Mouse (Mus musculus): ENCODE data around the gene Tppp3. TPM values are rescaled to one million over a fixed set of nuclear protein-coding genes. Genes with fewer than 3 reads are reported as not detected.

Tppp3 gene
- polyA plus RNA-seq, 1 experiment, result 14.4 TPM

GRCm38 (mm10) chr8:105446127-105446552 lies 25.2 kb downstream of the Tppp3 start:
- Histone ChIP-seq H3K27me3 (ENCODE audit: control insufficient read depth, insufficient read depth, low read length, poor library complexity, severe bottlenecking) (no peaks in the 10 kb centered on the region), H3K9ac (ENCODE audit: low read depth, poor library complexity, severe bottlenecking) (no peak overlapping the region), H3K4me3 (ENCODE audit: low read depth, low read length) (no peak overlapping the region), H3K27ac (ENCODE audit: insufficient read depth, low read length) (no peak overlapping the region), H3K9me3 (replicated peaks; ENCODE audit: control insufficient read depth, insufficient read depth, low read length, poor library complexity, severe bottlenecking) (no peaks in the 10 kb centered on the region), H3K4me1 (ENCODE audit: control insufficient read depth, insufficient read depth, low read length) (no peaks in the 10 kb centered on the region), H3K36me3 (ENCODE audit: control insufficient read depth, insufficient read depth, low read length, poor library complexity, severe bottlenecking) (no peaks in the 10 kb centered on the region)
- TF ChIP-seq CTCF (IDR thresholded peaks at IDR 0.05; ENCODE audit: low read depth, low read length), result no peak
- no peak for TF ChIP-seq EP300 (IDR thresholded peaks at IDR 0.05; ENCODE audit: insufficient read depth, low read depth, low read length)
- no peak for TF ChIP-seq POLR2A (IDR thresholded peaks at IDR 0.05; ENCODE audit: insufficient read depth, low read length)

- Histone ChIP-seq H3K27me3 (ENCODE audit: control insufficient read depth, insufficient read depth, low read length, poor library complexity, severe bottlenecking) (no peaks in the 10 kb centered on the region), H3K9me3 (replicated peaks; ENCODE audit: control insufficient read depth, insufficient read depth, low read length, poor library complexity, severe bottlenecking) (no peaks in the 10 kb centered on the region), H3K4me1 (ENCODE audit: control insufficient read depth, insufficient read depth, low read length) (no peaks in the 10 kb centered on the region), H3K27ac (ENCODE audit: insufficient read depth, low read length) (no peak overlapping the region), H3K9ac (ENCODE audit: low read depth, poor library complexity, severe bottlenecking) (no peak overlapping the region), H3K4me3 (ENCODE audit: low read depth, low read length) (no peak overlapping the region), H3K36me3 (ENCODE audit: control insufficient read depth, insufficient read depth, low read length, poor library complexity, severe bottlenecking) (no peaks in the 10 kb centered on the region)
- TF ChIP-seq POLR2A (IDR thresholded peaks at IDR 0.05; ENCODE audit: insufficient read depth, low read length), result no peak
- TF ChIP-seq CTCF (IDR thresholded peaks at IDR 0.05; ENCODE audit: low read depth, low read length), result no peak
- TF ChIP-seq EP300 (IDR thresholded peaks at IDR 0.05; ENCODE audit: insufficient read depth, low read depth, low read length), result no peak
Observed at GRCm38 (mm10) chr8:105445296-105446126, 25.8 kb downstream of the Tppp3 start.

GRCm38 (mm10) chr8:105442661-105443060 lies 28.7 kb downstream of the Tppp3 start:
- TF ChIP-seq EP300 (IDR thresholded peaks at IDR 0.05; ENCODE audit: insufficient read depth, low read depth, low read length) (no peak), POLR2A (IDR thresholded peaks at IDR 0.05; ENCODE audit: insufficient read depth, low read length) (no peak), CTCF (IDR thresholded peaks at IDR 0.05; ENCODE audit: low read depth, low read length) (no peak)
- no peaks in the 10 kb centered on the region for H3K27me3 ChIP-seq (ENCODE audit: control insufficient read depth, insufficient read depth, low read length, poor library complexity, severe bottlenecking)
- no peaks in the 10 kb centered on the region for H3K4me1 ChIP-seq (ENCODE audit: control insufficient read depth, insufficient read depth, low read length)
- H3K9me3 ChIP-seq (replicated peaks; ENCODE audit: control insufficient read depth, insufficient read depth, low read length, poor library complexity, severe bottlenecking), result no peaks in the 10 kb centered on the region
- H3K4me3 ChIP-seq (ENCODE audit: low read depth, low read length), result no peak overlapping the region
- no peak overlapping the region for H3K27ac ChIP-seq (ENCODE audit: insufficient read depth, low read length)
- H3K9ac ChIP-seq (ENCODE audit: low read depth, poor library complexity, severe bottlenecking), result no peak overlapping the region
- no peaks in the 10 kb centered on the region for H3K36me3 ChIP-seq (ENCODE audit: control insufficient read depth, insufficient read depth, low read length, poor library complexity, severe bottlenecking)

- Histone ChIP-seq H3K27ac (ENCODE audit: insufficient read depth, low read length) (no peak overlapping the region), H3K27me3 (ENCODE audit: control insufficient read depth, insufficient read depth, low read length, poor library complexity, severe bottlenecking) (no peaks in the 10 kb centered on the region), H3K9ac (ENCODE audit: low read depth, poor library complexity, severe bottlenecking) (no peak overlapping the region), H3K36me3 (ENCODE audit: control insufficient read depth, insufficient read depth, low read length, poor library complexity, severe bottlenecking) (no peaks in the 10 kb centered on the region), H3K9me3 (replicated peaks; ENCODE audit: control insufficient read depth, insufficient read depth, low read length, poor library complexity, severe bottlenecking) (no peaks in the 10 kb centered on the region), H3K4me1 (ENCODE audit: control insufficient read depth, insufficient read depth, low read length) (no peaks in the 10 kb centered on the region), H3K4me3 (ENCODE audit: low read depth, low read length) (no peak overlapping the region)
- TF ChIP-seq CTCF (IDR thresholded peaks at IDR 0.05; ENCODE audit: low read depth, low read length), result peak; percentile 74
- no peak for TF ChIP-seq POLR2A (IDR thresholded peaks at IDR 0.05; ENCODE audit: insufficient read depth, low read length)
Observed at GRCm38 (mm10) chr8:105441433-105441832, 29.9 kb downstream of the Tppp3 start.

- Histone ChIP-seq H3K27ac (ENCODE audit: insufficient read depth, low read length) (no peak overlapping the region), H3K4me3 (ENCODE audit: low read depth, low read length) (no peak overlapping the region), H3K36me3 (ENCODE audit: control insufficient read depth, insufficient read depth, low read length, poor library complexity, severe bottlenecking) (no peaks in the 10 kb centered on the region), H3K9ac (ENCODE audit: low read depth, poor library complexity, severe bottlenecking) (no peak overlapping the region), H3K9me3 (replicated peaks; ENCODE audit: control insufficient read depth, insufficient read depth, low read length, poor library complexity, severe bottlenecking) (no peaks in the 10 kb centered on the region), H3K27me3 (ENCODE audit: control insufficient read depth, insufficient read depth, low read length, poor library complexity, severe bottlenecking) (no peaks in the 10 kb centered on the region), H3K4me1 (ENCODE audit: control insufficient read depth, insufficient read depth, low read length) (no peaks in the 10 kb centered on the region)
- no peak for TF ChIP-seq POLR2A (IDR thresholded peaks at IDR 0.05; ENCODE audit: insufficient read depth, low read length)
- peak; percentile 56 for TF ChIP-seq CTCF (IDR thresholded peaks at IDR 0.05; ENCODE audit: low read depth, low read length)
Observed at GRCm38 (mm10) chr8:105438865-105439264, 32.5 kb downstream of the Tppp3 start.

GRCm38 (mm10) chr8:105437078-105437748 lies 34.1 kb downstream of the Tppp3 start:
- no peaks in the 10 kb centered on the region for H3K27me3 ChIP-seq (ENCODE audit: control insufficient read depth, insufficient read depth, low read length, poor library complexity, severe bottlenecking)
- H3K4me3 ChIP-seq (ENCODE audit: low read depth, low read length), result no peak overlapping the region
- H3K36me3 ChIP-seq (ENCODE audit: control insufficient read depth, insufficient read depth, low read length, poor library complexity, severe bottlenecking), result no peaks in the 10 kb centered on the region
- H3K9me3 ChIP-seq (replicated peaks; ENCODE audit: control insufficient read depth, insufficient read depth, low read length, poor library complexity, severe bottlenecking), result no peaks in the 10 kb centered on the region
- no peaks in the 10 kb centered on the region for H3K4me1 ChIP-seq (ENCODE audit: control insufficient read depth, insufficient read depth, low read length)
- H3K9ac ChIP-seq (ENCODE audit: low read depth, poor library complexity, severe bottlenecking), result no peak overlapping the region
- TF ChIP-seq CTCF (IDR thresholded peaks at IDR 0.05; ENCODE audit: low read depth, low read length) (no peak), EP300 (IDR thresholded peaks at IDR 0.05; ENCODE audit: insufficient read depth, low read depth, low read length) (no peak), POLR2A (IDR thresholded peaks at IDR 0.05; ENCODE audit: insufficient read depth, low read length) (no peak)
- no peak overlapping the region for H3K27ac ChIP-seq (ENCODE audit: insufficient read depth, low read length)
